Mouse (Mus musculus) hindbrain, postnatal 0 days (tissue): ENCODE results near the gene Il12rb2. TPM values are rescaled to one million over a fixed set of nuclear protein-coding genes. Genes with fewer than 3 reads are reported as not detected.

Experiments
- ATAC-seq: fragments of 200-750 bp; cut with Nextera tagmentation; 2 replicates; pipeline ENCODE4 v1.8.0; 2017; ENCODE audit warnings: mild to moderate bottlenecking, moderate TSS enrichment, moderate library complexity
- DNase-seq: peaks from one replicate; pipeline ENCODE4 v3.0.0-alpha.2; 2015; ENCODE audit warnings: low spot score
- H3K27ac ChIP-seq: fragments of 300-500 bp; sonication (generic); 2 replicates; pipeline ENCODE4 v1.5.1; 2014; ENCODE audit warnings: mild to moderate bottlenecking
- H3K27me3 ChIP-seq: fragments of 300-500 bp; sonication (generic); 2 replicates; pipeline ENCODE4 v1.6.1; 2014; ENCODE audit warnings: low read length, mixed read lengths; ENCODE audit not compliant: insufficient read depth
- H3K36me3 ChIP-seq: fragments of 300-500 bp; sonication (generic); 2 replicates; pipeline ENCODE4 v1.6.1; 2014; ENCODE audit warnings: low read length, mixed read lengths; ENCODE audit not compliant: insufficient read depth
- H3K4me1 ChIP-seq: fragments of 300-500 bp; sonication (generic); 2 replicates; pipeline ENCODE4 v1.6.1; 2014; ENCODE audit warnings: antibody characterized with exemption, low read length, mixed read lengths; ENCODE audit not compliant: insufficient read depth
- H3K4me2 ChIP-seq: fragments of 300-500 bp; sonication (generic); 2 replicates; pipeline ENCODE4 v1.6.1; 2014; ENCODE audit warnings: low read depth, mild to moderate bottlenecking, low read length, moderate library complexity, mixed read lengths
- H3K4me3 ChIP-seq: fragments of 300-500 bp; sonication (generic); 2 replicates; pipeline ENCODE4 v1.5.1; 2014; ENCODE audit warnings: low read length
- H3K9ac ChIP-seq: fragments of 300-500 bp; sonication (generic); replicated peaks from 2 replicates; pipeline ENCODE4 v1.6.1; 2014; ENCODE audit warnings: mild to moderate bottlenecking, low read length, moderate library complexity, mixed read lengths
- H3K9me3 ChIP-seq: fragments of 300-500 bp; sonication (generic); 2 replicates; pipeline ENCODE4 v1.6.1; 2016; ENCODE audit warnings: low read length, mixed read lengths
- CTCF ChIP-seq: IDR thresholded peaks from 2 replicates; pipeline ENCODE4 v1.5.1; 2016; ENCODE audit warnings: antibody characterized with exemption, control low read depth, low read depth
- WGBS: fragments of 180-500 bp; shearing (Covaris S2); extraction: QIAGEN DNeasy Blood & Tissue Kit; methylation state at CpG from one replicate; pipeline ENCODE4 v1.1.7; 2014; 5-methylcytosine and 5-hydroxymethylcytosine counted together
- polyA plus RNA-seq: library from polyadenylated mRNA; unstranded; fragments of >200 nt; fragmentation: Nextera tagmentation; extraction: Ambion mirVana; gene quantifications from 2 replicates; pipeline ENCODE4 v1.2.1, GENCODE M21; 2015
- total RNA-seq: library from RNA; depleted of rRNA; stranded (reverse); fragments of >200 nt; gene quantifications from 2 replicates; pipeline ENCODE4 v1.2.3, GENCODE M21; 2014

Il12rb2 gene
- total and polyA plus RNA-seq, 2 experiments from 2014 or later, result 0.10 TPM; not detected in 1

DNA sequence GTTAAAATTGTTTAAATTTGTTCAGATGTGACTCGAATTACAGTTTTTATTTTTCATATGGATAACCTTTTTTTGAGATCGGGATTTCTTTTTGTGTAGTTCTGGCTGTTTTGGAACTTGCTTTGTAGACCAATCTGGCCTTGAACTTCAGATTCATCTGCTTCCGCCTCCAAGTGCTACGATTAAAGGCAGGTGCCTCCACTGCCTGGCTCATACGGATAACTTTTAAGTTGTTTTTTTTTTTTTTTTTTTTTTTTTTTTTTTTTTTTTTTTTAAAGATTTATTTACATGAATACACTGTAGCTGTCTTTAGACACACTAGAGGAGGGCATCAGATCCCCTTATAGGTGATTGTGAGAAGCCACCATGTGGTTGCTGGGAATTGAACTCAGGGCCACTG lies 98.0 kb downstream of the Il12rb2 start:
- Histone ChIP-seq H3K9me3 (no peaks in the 10 kb centered on the region), H3K4me3 (no peak overlapping the region), H3K4me1 (no peaks in the 10 kb centered on the region), H3K9ac (no peak overlapping the region), H3K4me2 (no peak overlapping the region), H3K27me3 (no peaks in the 10 kb centered on the region), H3K36me3 (peaks cover 13% of the 10 kb centered on the region; the same call in 1 of the 2 replicates), H3K27ac (no peak overlapping the region)
- no peak for ATAC-seq
- no peak for TF ChIP-seq CTCF
- no peak for DNase-seq
- WGBS, result 89% methylated on average over 5 of the region's 5 CpGs

DNA sequence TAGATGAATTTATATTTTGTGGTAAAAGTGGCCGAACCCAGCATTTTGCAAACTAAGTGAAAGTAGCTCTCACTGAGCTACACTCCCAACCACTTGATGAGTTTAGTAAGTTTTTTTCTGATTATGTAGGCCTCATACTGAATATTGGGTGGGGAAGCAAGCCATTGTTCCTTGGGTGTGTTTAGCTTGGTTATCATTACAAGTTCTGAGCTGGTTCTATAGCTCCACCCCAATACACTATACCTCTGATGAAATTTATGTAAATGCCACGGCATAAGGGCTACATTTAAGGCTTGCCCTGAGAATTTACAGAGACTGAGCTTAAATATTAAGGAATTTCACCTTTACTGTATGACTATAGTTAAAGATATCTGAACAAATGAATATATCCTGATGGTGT lies 106.5 kb downstream of the Il12rb2 start:
- WGBS, result 33% methylated on average over 2 of the region's 2 CpGs
- Histone ChIP-seq H3K4me2 (peak overlapping the region; percentile 77), H3K4me3 (peak overlapping the region; percentile 85), H3K4me1 (peaks cover 8% of the 10 kb centered on the region; the same call in 1 of the 2 replicates), H3K27me3 (no peaks in the 10 kb centered on the region), H3K9me3 (no peaks in the 10 kb centered on the region), H3K27ac (no peak overlapping the region), H3K36me3 (no peaks in the 10 kb centered on the region), H3K9ac (no peak overlapping the region)
- no peak for TF ChIP-seq CTCF
- DNase-seq (no peak), ATAC-seq (no peak)

DNA sequence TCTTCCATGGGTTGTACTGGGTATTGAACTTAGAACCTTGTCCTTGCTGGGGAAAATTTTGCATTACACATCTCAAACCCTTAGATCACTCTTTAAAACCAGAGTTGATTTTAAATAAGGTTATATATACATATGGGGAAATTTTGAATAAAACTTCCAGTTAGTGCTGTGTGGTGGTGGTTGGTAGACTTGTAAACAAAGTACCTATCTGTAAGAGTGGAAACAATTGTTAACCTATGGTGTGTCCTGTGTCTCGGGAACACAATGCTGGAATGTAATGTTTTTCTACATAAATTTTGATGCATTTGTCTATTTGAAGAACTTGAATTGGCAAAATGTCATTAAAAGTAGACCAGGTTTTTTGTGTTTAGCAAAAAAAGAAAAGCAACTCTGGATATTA lies 107.0 kb downstream of the Il12rb2 start:
- Histone ChIP-seq H3K9ac (no peak overlapping the region), H3K4me2 (peak overlapping the region; percentile 77), H3K4me1 (peaks cover 8% of the 10 kb centered on the region; the same call in 1 of the 2 replicates), H3K27ac (no peak overlapping the region), H3K4me3 (peak overlapping the region; percentile 85), H3K27me3 (no peaks in the 10 kb centered on the region), H3K36me3 (no peaks in the 10 kb centered on the region), H3K9me3 (no peaks in the 10 kb centered on the region)
- DNase-seq, result no peak
- no peak for TF ChIP-seq CTCF
- 11% methylated on average over 1 of the region's 1 CpGs for WGBS
- ATAC-seq, result no peak

DNA sequence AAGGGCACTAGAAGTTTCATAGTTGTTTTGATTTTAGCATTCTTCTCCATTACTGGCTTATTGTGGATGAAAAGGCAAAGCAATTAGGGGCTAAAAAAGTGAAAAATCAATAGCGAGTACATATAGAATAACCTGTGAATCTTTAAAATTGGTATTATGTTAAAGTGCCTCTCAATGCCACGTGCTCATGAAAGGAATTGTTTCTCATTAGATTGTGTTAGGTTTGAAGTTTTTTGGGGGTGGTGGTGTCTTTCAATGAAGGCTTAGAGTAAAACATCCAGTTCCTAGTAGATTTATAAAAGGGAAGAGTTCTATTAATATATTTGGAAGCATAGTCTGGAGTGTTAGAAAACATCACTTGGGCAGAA lies 107.8 kb downstream of the Il12rb2 start:
- H3K9ac ChIP-seq, result peak overlapping the region; percentile 92
- H3K4me1 ChIP-seq, result peaks cover 8% of the 10 kb centered on the region; the same call in 1 of the 2 replicates
- ATAC-seq (no peak), DNase-seq (no peak)
- TF ChIP-seq CTCF, result no peak
- peak overlapping the region; percentile 77 for H3K4me2 ChIP-seq
- no peaks in the 10 kb centered on the region for H3K9me3 ChIP-seq
- WGBS, result 0% methylated on average over 2 of the region's 2 CpGs
- no peaks in the 10 kb centered on the region for H3K36me3 ChIP-seq
- H3K27ac ChIP-seq, result no peak overlapping the region
- H3K4me3 ChIP-seq, result peak overlapping the region; percentile 85
- no peaks in the 10 kb centered on the region for H3K27me3 ChIP-seq

DNA sequence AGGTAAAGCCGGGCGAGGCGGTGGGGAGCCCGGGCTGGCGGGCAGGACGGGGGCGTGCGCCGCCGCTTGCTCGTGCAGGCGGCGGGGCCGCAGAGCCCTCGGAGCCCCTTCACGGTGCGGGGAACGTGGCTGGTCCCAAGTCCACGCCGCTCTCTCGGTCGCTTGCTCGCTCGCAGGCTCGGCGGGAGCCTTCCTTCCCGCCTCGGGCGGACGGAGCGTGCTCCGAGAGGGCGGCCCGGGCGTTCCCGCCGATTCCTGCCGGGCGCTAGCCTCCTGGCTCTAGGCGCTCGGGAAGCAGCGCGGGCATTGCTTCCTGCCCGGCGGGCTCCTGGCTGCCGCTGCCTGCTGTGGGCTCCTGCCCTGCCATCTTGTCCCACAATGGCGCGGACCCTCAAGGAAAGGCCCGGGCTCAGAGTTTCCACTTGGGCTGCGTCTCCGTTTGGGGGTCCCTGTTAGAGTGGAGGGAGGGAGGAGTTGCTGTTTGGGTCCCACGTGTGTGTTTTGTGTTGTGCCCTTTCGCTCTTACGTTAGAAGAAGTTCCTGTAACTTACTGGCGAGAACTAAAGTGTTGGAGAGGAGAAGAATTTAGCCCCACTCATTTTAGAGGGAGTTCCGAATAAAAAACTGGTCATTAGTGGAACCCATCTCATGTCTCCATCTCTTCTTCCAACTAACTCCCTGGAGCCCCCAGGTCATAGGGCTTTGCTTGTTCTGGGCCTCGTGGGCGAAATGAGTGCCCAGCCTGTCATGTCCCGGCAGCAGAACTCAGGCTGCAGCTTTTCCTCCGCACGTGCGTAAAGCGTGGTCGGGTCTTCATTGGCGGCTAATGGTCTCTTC lies 108.4 kb downstream of the Il12rb2 start:
- no peaks in the 10 kb centered on the region for H3K9me3 ChIP-seq
- H3K9ac ChIP-seq, result peak overlapping the region; percentile 92
- 1% methylated on average over 61 of the region's 65 CpGs for WGBS
- H3K27me3 ChIP-seq, result no peaks in the 10 kb centered on the region
- DNase-seq (peak; percentile 54), ATAC-seq (peak; percentile 16)
- no peak for TF ChIP-seq CTCF
- H3K36me3 ChIP-seq, result no peaks in the 10 kb centered on the region
- H3K4me1 ChIP-seq, result peaks cover 8% of the 10 kb centered on the region; the same call in 1 of the 2 replicates
- peak overlapping the region; percentile 93 for H3K27ac ChIP-seq
- H3K4me2 ChIP-seq, result peak overlapping the region; percentile 77
- peak overlapping the region; percentile 85 for H3K4me3 ChIP-seq

DNA sequence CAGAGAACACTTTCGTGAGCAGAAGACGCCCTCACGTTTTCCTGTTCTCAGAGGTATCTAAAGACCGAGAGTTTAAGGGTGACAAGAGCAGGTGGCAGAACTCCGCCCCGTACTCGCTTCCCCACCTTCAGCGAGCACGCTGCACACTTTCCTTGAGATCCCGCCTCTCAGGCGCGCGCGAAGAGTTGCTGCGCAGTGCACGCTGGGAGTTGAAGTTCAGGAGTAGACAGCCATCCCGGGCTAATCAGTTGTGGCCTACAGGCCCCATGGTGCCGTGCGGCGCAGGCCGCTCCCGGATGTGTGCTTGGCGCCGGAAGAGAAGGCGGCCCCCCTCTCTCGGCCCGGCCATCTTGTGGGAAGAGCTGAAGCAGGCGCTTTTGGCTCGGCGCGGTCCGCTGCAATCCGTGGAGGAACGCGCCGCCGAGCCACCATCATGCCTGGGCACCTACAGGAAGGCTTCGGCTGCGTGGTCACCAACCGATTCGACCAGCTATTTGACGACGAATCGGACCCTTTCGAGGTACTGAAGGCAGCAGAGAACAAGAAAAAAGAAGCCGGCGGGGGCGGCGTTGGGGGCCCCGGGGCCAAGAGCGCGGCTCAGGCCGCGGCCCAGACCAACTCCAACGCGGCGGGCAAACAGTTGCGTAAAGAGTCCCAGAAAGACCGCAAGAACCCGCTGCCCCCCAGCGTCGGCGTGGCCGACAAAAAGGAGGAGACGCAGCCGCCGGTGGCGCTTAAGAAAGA lies 109.2 kb downstream of the Il12rb2 start:
- Histone ChIP-seq H3K4me2 (peak overlapping the region; percentile 77), H3K27ac (peak overlapping the region; percentile 93), H3K9me3 (no peaks in the 10 kb centered on the region), H3K36me3 (no peaks in the 10 kb centered on the region), H3K27me3 (no peaks in the 10 kb centered on the region), H3K4me1 (peaks cover 8% of the 10 kb centered on the region; the same call in 1 of the 2 replicates), H3K9ac (peak overlapping the region; percentile 92), H3K4me3 (peak overlapping the region; percentile 85)
- ATAC-seq (peak; percentile 100), DNase-seq (peak; percentile 98)
- under 1% methylated on average over 67 of the region's 68 CpGs for WGBS
- no peak for TF ChIP-seq CTCF
